Mouse (Mus musculus) hindbrain, embryonic 12.5 days (tissue): Measurements from ENCODE around the gene Chac1. TPM values are rescaled to one million over a fixed set of nuclear protein-coding genes. Genes with fewer than 3 reads are reported as not detected.

Source experiments
- ATAC-seq: fragments of 200-750 bp; cut with Nextera tagmentation; 2 replicates; pipeline ENCODE4 v1.8.0; 2017; ENCODE audit warnings: moderate TSS enrichment; ENCODE audit not compliant: low FRiP score
- H3K27ac ChIP-seq: fragments of 300-500 bp; sonication (generic); 2 replicates; pipeline ENCODE4 v1.5.1; 2016; ENCODE audit warnings: mild to moderate bottlenecking
- H3K27me3 ChIP-seq: fragments of 300-500 bp; sonication (generic); 2 replicates; pipeline ENCODE4 v1.6.1; 2016; ENCODE audit warnings: mild to moderate bottlenecking
- H3K36me3 ChIP-seq: fragments of 300-500 bp; sonication (generic); 2 replicates; pipeline ENCODE4 v1.6.1; 2016; ENCODE audit warnings: mild to moderate bottlenecking
- H3K4me1 ChIP-seq: fragments of 300-500 bp; sonication (generic); 2 replicates; pipeline ENCODE4 v1.6.1; 2016
- H3K4me2 ChIP-seq: fragments of 300-500 bp; sonication (generic); replicated peaks from 2 replicates; pipeline ENCODE4 v1.6.1; 2016; ENCODE audit warnings: mild to moderate bottlenecking
- H3K4me3 ChIP-seq: fragments of 300-500 bp; sonication (generic); 2 replicates; pipeline ENCODE4 v1.5.1; 2016; ENCODE audit warnings: mild to moderate bottlenecking
- H3K9ac ChIP-seq: fragments of 300-500 bp; sonication (generic); 2 replicates; pipeline ENCODE4 v1.6.1; 2016; ENCODE audit warnings: mild to moderate bottlenecking, moderate library complexity
- H3K9me3 ChIP-seq: fragments of 300-500 bp; sonication (generic); replicated peaks from 2 replicates; pipeline ENCODE4 v1.6.1; 2016; ENCODE audit warnings: mild to moderate bottlenecking
- WGBS: fragments of 180-500 bp; shearing (Covaris S2); methylation state at CpG from one replicate; pipeline ENCODE4 v1.1.7; 2016; 5-methylcytosine and 5-hydroxymethylcytosine counted together
- polyA plus RNA-seq: library from polyadenylated mRNA; unstranded; fragments of >200 nt; fragmentation: Nextera tagmentation; extraction: Ambion mirVana; gene quantifications from 2 replicates; pipeline ENCODE4 v1.2.1, GENCODE M21; 2016

Gene Chac1
- 1.9 and 2.4 TPM in 2 replicates for polyA plus RNA-seq

- ATAC-seq = peak; percentile 97
- Histone ChIP-seq H3K27me3 (peaks cover 29% of the 10 kb centered on the region), H3K9me3 (no peaks in the 10 kb centered on the region), H3K27ac (no peak within 1 kb of the TSS), H3K4me1 (peaks cover 10% of the 10 kb centered on the region), H3K4me2 (peak within 1 kb of the TSS; percentile 92), H3K36me3 (no peaks in the 10 kb centered on the region), H3K4me3 (peak within 1 kb of the TSS; percentile 53), H3K9ac (peak within 1 kb of the TSS; percentile 70)
- WGBS = 5% methylated on average over 58 of the region's 58 CpGs
Measured at GRCm38 (mm10) chr2:119350555-119351486, at the start of gene Chac1. TSS of gene Chac1 (plus strand) at chr2:119351229.

GRCm38 (mm10) chr2:119302876-119303275 is 48.2 kb upstream of the Chac1 start:
- Histone ChIP-seq H3K9ac (no peak overlapping the region), H3K27ac (no peak overlapping the region), H3K4me2 (no peak overlapping the region), H3K4me1 (peaks cover 30% of the 10 kb centered on the region), H3K4me3 (no peak overlapping the region), H3K36me3 (peaks cover 17% of the 10 kb centered on the region), H3K27me3 (peaks cover 4% of the 10 kb centered on the region; the same call in 1 of the 2 replicates), H3K9me3 (no peaks in the 10 kb centered on the region)
- 75% methylated on average over 6 of the region's 6 CpGs for WGBS
- no peak for ATAC-seq

- Histone ChIP-seq H3K4me1 (peaks cover 30% of the 10 kb centered on the region), H3K27me3 (peaks cover 4% of the 10 kb centered on the region; the same call in 1 of the 2 replicates), H3K4me3 (no peak overlapping the region), H3K36me3 (0 out of 2 replicates have a peak, but pooled peaks cover 4% of the 10 kb centered on the region), H3K4me2 (no peak overlapping the region), H3K27ac (no peak overlapping the region), H3K9ac (no peak overlapping the region), H3K9me3 (no peaks in the 10 kb centered on the region)
- no peak for ATAC-seq
- WGBS = 56% methylated on average over 3 of the region's 3 CpGs
Measured at GRCm38 (mm10) chr2:119304391-119304790, 46.6 kb upstream of the Chac1 start.

- ATAC-seq = peak; percentile 53
- H3K27ac ChIP-seq = no peak overlapping the region
- peaks cover 29% of the 10 kb centered on the region for H3K4me1 ChIP-seq
- 0 out of 2 replicates have a peak, but pooled peaks cover 1% of the 10 kb centered on the region for H3K36me3 ChIP-seq
- H3K9me3 ChIP-seq = no peaks in the 10 kb centered on the region
- H3K27me3 ChIP-seq = peaks cover 4% of the 10 kb centered on the region; the same call in 1 of the 2 replicates
- no peak overlapping the region for H3K9ac ChIP-seq
- WGBS = 19% methylated on average over 3 of the region's 3 CpGs
- no peak overlapping the region for H3K4me2 ChIP-seq
- no peak overlapping the region for H3K4me3 ChIP-seq
Measured at GRCm38 (mm10) chr2:119304798-119305208, 46.2 kb upstream of the Chac1 start.

GRCm38 (mm10) chr2:119311544-119311943 is 39.5 kb upstream of the Chac1 start:
- Histone ChIP-seq H3K9ac (no peak overlapping the region), H3K27ac (no peak overlapping the region), H3K4me2 (no peak overlapping the region), H3K36me3 (no peaks in the 10 kb centered on the region), H3K27me3 (peaks cover 48% of the 10 kb centered on the region), H3K4me3 (no peak overlapping the region), H3K4me1 (peaks cover 21% of the 10 kb centered on the region), H3K9me3 (peaks cover 4% of the 10 kb centered on the region; the same call in 1 of the 2 replicates)
- ATAC-seq = no peak
- 55% methylated on average over 12 of the region's 12 CpGs for WGBS

GRCm38 (mm10) chr2:119312380-119312958 is 38.6 kb upstream of the Chac1 start:
- Histone ChIP-seq H3K9ac (no peak overlapping the region), H3K27me3 (peaks cover 57% of the 10 kb centered on the region)

GRCm38 (mm10) chr2:119313780-119314479 is 37.1 kb upstream of the Chac1 start:
- H3K9me3 ChIP-seq = peaks cover 6% of the 10 kb centered on the region; the same call in 1 of the 2 replicates
- no peak overlapping the region for H3K9ac ChIP-seq
- H3K4me1 ChIP-seq = peaks cover 21% of the 10 kb centered on the region
- no peak overlapping the region for H3K4me3 ChIP-seq
- 31% methylated on average over 10 of the region's 10 CpGs for WGBS
- ATAC-seq = 0 out of 2 replicates have a peak, but pooled peaks have one; percentile 33
- H3K27me3 ChIP-seq = peaks cover 71% of the 10 kb centered on the region
- H3K27ac ChIP-seq = no peak overlapping the region
- no peaks in the 10 kb centered on the region for H3K36me3 ChIP-seq
- no peak overlapping the region for H3K4me2 ChIP-seq

More at GRCm38 (mm10) chr2:119312380-119312958, 38.6 kb upstream of the Chac1 start:
- Histone ChIP-seq H3K9me3 (peaks cover 6% of the 10 kb centered on the region; the same call in 1 of the 2 replicates), H3K27ac (no peak overlapping the region), H3K36me3 (no peaks in the 10 kb centered on the region), H3K4me3 (no peak overlapping the region), H3K4me2 (no peak overlapping the region), H3K4me1 (peaks cover 21% of the 10 kb centered on the region)
- peak; percentile 17; the same call in 1 of the 2 replicates for ATAC-seq
- WGBS = 34% methylated on average over 2 of the region's 2 CpGs

- 69% methylated on average over 12 of the region's 12 CpGs for WGBS
- Histone ChIP-seq H3K4me1 (peaks cover 21% of the 10 kb centered on the region), H3K9ac (no peak overlapping the region), H3K27me3 (peaks cover 78% of the 10 kb centered on the region), H3K36me3 (no peaks in the 10 kb centered on the region), H3K9me3 (peaks cover 6% of the 10 kb centered on the region; the same call in 1 of the 2 replicates), H3K4me2 (no peak overlapping the region), H3K4me3 (no peak overlapping the region), H3K27ac (no peak overlapping the region)
- ATAC-seq = no peak
Measured at GRCm38 (mm10) chr2:119314742-119315310, 36.2 kb upstream of the Chac1 start.

GRCm38 (mm10) chr2:119318043-119318710 is 32.9 kb upstream of the Chac1 start:
- WGBS = 75% methylated on average over 3 of the region's 3 CpGs
- no peak for ATAC-seq

GRCm38 (mm10) chr2:119320571-119320970 is 30.5 kb upstream of the Chac1 start:
- Histone ChIP-seq H3K9me3 (peaks cover 6% of the 10 kb centered on the region; the same call in 1 of the 2 replicates), H3K4me1 (peaks cover 39% of the 10 kb centered on the region), H3K9ac (no peak overlapping the region), H3K27ac (no peak overlapping the region), H3K27me3 (peaks cover 96% of the 10 kb centered on the region), H3K4me3 (no peak overlapping the region), H3K4me2 (no peak overlapping the region), H3K36me3 (no peaks in the 10 kb centered on the region)
- no peak for ATAC-seq
- 66% methylated on average over 8 of the region's 8 CpGs for WGBS

More at GRCm38 (mm10) chr2:119318043-119318710, 32.9 kb upstream of the Chac1 start:
- H3K9me3 ChIP-seq = peaks cover 6% of the 10 kb centered on the region; the same call in 1 of the 2 replicates
- no peak overlapping the region for H3K4me2 ChIP-seq
- no peaks in the 10 kb centered on the region for H3K36me3 ChIP-seq
- no peak overlapping the region for H3K9ac ChIP-seq
- no peak overlapping the region for H3K27ac ChIP-seq
- peaks cover 94% of the 10 kb centered on the region for H3K27me3 ChIP-seq
- H3K4me3 ChIP-seq = no peak overlapping the region
- peaks cover 29% of the 10 kb centered on the region for H3K4me1 ChIP-seq
